Mouse (Mus musculus): ENCODE results near the gene Ly6g.
"Not testable (repeated sequence)": the region's sequence is repeated elsewhere in the genome, so short reads cannot be mapped to it uniquely, and the experiment has no call there.

Gene Ly6g

DNA sequence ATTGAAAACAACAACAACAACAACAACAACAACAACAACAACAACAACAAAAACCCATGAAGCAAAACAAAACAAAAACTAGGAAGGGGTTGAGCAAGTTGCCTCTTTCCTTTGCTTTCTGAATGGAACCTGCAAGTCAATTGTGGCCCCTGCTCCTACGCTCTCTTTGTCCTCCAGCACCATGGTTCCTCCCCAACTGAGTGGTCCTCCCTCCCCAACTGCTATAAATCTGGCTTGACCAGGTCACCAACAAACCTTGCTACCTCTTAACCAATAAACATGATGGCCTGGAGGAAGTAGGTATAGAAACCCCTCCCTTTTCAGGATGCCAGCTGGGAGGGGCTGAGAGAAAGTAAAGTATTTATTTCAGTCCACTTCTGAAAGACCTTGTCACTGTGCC lies at the start of gene Ly6g:
Gene Ly6g, plus strand, starts transcription at position 301 of the 400 bp plus-strand sequence.
- DNase-seq (ENCODE audit: low read depth, low spot score) = no peak

DNA sequence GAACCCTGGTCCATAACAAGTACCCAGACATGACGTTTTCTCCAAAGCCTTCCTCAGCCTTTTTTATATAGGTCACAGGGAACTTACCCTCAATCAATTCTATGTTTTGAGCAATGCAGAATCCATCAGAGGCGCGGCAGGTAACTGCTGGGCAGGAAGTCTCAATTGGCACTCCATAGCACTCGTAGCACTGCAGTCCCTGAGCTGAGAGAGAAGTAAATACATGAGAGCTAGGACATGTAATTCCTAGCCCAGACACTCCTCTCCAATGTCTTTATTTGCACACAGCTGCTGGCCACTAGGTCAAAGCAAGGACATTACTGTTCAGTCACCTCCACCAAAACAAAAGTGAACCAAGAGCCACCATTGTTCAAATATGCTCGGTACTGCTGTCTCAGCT lies 44.6 kb upstream of the Ly6g start:
- DNase-seq (ENCODE audit: low read depth, low spot score) = not testable (repeated sequence)

DNA sequence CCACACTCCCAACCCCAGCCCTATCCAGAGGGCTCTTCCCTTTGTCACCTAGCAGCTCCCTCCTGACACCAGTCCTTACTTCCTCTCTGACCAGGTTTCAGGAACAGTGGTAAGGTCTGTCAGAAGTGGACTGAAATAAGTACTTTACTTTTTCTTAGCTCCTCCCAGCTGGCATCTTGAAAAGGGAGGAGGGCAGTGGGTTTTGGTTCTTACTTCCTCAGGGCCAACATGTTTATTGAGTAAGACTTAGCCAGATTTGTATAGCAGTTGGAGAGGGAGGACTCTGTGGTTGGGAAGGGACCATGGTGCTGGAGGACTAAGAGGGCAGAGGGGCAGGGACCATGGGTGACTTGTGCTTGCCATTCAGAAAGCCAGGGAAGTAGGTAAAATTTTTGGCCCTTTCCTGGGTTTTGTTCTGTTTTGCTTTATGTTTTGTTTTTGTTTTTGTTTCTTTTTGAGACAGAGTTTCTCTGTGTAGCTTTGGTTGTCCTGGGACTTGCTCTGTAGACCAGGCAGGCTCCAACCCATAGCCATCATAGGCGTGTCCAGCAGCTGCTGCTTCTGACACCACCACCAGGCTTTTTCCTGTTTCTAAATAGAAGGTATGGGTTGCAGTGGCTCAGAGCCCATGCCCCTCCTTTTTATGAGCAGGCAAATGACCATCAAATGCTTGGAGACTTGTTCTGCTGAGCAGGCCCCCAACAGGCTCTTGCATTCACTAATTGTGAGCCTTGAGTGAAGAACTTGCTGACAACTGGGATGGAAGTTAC lies 43.0 kb upstream of the Ly6g start, which contains the start of gene Ly6c2:
Gene Ly6c2, minus strand, starts transcription at position 110 of the 770 bp plus-strand sequence.
- DNase-seq (ENCODE audit: low read depth, low spot score) = not testable (repeated sequence)

DNA sequence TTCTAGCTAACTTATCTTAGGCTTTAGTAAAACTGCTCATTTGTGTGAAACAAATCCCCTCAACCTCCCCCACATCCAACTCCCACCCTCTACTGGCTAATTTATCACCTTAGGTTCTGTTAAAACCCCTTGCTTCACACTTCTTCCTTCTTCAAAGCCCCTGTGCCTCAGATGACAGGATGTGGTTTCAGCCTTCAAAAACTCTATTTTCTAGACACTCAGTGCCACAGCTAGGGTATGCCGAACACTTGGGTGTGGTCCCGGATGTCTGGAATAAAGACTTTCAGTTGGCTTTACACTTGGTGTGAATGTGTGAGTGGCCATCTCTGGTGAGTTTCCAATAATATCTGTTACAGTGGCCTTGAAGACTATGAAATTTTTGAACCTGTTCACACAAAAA lies 38.5 kb upstream of the Ly6g start:
- DNase-seq (ENCODE audit: low read depth, low spot score) = no peak

DNA sequence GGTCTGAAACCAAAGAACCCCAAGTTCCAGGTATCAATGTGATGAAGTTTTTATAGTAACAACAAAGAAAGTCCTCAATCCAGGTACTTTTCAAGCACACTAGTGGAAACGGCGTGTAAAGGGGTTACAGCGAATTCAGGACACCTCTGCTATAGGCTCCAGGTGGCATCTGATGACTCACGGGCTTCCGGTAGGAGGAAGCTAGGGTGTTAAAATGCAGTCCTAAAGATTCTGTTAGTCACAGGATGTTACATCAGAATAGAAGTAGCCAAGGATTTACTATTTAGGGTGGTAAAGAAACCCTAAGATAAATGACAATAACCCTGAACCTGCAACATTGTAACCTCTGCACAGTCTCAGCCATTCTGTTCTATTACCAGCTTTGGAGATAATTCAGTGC lies 37.6 kb upstream of the Ly6g start:
- not testable (repeated sequence) for DNase-seq (ENCODE audit: low read depth, low spot score)

DNA sequence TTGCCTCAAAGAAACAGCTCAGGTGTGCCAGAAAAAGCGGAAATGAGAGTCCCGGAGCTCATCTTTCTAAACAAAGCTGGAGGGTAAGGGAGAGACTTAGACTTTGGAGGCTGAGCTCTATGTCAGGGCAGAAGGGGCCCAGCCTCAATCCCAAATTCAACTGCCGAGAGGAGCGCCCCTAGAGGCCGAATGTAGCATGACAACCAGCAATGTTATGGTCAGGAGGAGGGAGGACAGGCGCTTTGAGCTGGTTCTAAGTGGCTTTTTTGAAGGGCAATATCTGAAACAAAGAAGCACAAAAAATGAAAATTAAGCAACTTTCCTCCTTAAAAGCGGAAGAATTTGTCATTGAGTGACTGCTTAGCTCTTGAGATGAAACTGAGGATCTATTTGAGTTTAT lies 36.3 kb upstream of the Ly6g start:
- not testable (repeated sequence) for DNase-seq (ENCODE audit: low read depth, low spot score)

DNA sequence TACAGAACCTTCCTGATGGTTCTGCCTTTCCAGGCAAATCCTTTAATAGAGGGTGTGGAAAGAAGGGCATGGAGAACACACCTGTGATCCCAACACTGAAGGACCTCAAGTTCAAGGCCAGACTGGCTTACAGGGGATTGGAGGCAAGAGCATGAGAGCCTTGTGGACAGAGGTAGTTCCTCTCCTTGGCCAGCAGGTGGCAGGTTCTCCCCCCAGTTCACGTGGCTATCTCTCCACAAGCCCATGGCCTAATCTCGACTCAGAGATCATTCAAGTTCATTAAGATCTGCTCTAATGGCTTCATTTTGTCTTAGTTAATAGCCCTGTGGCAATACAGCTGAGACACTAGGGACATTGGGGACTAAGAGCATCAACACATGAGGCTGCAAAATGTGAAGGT lies 35.0 kb upstream of the Ly6g start:
- no peak for DNase-seq (ENCODE audit: low read depth, low spot score)

DNA sequence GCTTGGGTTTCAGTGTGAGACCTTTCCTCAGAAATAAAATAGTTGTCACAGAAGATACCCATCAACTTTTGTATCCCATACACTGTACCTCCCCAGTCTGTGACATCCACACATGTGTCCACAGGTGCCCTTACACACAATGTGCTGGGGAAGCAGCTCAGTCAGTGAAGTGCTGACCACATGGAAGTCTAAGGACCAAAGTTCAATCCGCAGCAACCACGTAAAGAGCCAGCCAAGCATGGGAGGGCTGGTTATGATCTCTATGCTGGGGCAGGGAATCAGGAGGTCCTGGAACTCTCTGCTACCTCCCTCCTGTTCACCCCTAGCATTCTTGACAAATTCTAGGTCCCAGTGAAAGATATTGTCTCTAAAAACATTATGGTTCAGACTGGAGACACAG lies 22.7 kb upstream of the Ly6g start:
- DNase-seq (ENCODE audit: low read depth, low spot score) = not testable (repeated sequence)

DNA sequence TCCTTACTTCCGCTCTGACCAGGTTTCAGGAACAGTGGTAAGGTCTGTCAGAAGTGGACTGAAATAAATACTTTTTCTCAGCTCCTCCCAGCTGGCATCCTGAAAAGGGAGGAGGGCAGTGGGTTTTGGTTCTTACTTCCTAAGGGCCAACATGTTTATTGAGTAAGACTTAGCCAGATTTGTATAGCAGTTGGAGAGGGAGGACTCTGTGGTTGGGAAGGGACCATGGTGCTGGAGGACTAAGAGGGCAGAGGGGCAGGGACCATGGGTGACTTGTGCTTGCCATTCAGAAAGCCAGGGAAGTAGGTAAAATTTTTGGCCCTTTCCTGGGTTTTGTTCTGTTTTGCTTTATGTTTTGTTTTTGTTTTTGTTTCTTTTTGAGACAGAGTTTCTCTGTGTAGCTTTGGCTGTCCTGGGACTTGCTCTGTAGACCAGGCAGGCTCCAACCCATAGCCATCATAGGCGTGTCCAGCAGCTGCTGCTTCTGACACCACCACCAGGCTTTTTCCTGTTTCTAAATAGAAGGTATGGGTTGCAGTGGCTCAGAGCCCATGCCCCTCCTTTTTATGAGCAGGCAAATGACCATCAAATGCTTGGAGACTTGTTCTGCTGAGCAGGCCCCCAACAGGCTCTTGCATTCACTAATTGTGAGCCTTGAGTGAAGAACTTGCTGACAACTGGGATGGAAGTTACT lies 19.8 kb upstream of the Ly6g start:
- not testable (repeated sequence) for DNase-seq (ENCODE audit: low read depth, low spot score)

DNA sequence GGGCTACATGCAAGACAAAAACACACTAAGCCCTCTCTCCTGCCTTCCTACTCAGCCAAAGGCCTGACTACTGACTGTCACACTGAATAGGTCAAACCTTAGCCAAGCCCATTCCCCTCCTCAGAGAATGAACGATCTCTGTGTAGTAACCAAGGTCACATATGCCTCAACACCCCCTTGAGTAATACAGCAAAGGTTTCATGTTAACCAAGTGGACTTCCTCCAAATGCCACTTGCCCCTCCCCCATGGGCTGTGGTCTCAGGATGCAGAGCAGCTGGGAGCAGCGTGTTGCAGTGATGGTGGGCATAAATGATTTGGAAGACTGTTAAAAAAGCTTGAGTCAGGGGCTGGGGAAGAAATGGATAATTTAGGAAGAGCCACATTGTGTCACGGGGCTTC lies 17.3 kb upstream of the Ly6g start:
- DNase-seq (ENCODE audit: low read depth, low spot score) = not testable (repeated sequence)

DNA sequence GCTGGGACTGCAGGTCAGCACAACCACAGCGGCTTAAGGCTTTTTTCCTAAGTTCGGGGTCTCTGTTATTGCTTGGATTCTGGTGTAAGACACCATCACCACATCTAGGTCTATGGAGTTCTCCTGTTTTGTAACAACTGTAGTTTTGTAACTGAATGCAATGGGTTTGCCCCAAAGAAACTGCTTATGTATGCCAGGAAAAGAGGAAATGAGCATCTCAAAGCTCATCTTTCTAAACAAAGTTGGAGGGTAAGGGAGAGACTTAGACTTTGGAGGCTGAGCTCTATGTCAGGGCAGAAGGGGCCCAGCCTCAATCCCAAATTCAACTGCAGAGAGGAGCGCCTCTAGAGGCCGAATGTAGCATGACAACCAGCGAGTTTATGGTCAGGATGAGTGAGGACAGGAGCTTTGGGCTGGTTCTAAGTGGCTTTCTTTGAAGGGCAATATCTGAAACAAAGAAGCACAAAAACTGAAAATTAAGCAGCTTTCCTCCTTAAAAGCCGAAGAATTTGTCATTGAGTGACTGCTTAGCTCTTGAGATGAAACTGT lies 13.2 kb upstream of the Ly6g start:
- DNase-seq (ENCODE audit: low read depth, low spot score) = not testable (repeated sequence)

DNA sequence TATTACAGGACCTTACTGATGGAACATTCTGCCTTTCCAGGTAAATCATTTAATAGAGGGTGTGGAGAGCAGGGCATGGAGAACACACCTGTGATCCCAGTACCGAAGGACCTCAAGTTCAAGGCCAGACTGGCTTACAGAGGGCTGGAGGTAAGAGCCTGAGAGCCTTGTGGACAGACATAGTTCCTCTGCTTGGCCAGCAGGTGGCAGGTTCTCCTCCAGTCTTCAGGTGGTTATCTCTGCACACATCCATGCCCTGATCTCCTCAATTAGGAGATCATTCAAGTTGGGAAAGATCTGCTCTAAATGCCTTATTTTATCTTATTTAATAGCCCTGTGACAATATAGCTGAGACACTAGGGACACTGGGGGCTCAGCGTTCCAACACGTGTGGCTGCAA lies 11.3 kb upstream of the Ly6g start:
- no peak for DNase-seq (ENCODE audit: low read depth, low spot score)

DNA sequence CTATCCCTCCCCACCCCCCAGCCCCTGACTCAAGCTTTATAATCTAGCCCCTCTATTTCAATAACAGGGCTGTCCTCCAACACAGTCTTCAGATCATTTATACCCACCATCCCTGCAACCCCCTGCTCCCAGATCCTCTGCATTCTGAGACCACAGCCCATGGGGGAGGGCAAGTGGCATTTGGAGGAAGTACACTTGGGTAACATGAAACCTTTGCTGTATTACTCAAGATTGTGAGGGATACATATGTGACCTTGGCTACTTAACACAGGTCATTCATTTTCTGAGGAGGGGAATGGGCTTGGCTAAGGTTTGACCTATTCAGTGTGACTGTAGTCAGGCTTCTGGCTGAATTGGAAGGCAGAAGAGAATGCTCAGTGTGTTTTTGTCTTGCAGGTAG lies 2.0 kb upstream of the Ly6g start:
- no peak for DNase-seq (ENCODE audit: low read depth, low spot score)

DNA sequence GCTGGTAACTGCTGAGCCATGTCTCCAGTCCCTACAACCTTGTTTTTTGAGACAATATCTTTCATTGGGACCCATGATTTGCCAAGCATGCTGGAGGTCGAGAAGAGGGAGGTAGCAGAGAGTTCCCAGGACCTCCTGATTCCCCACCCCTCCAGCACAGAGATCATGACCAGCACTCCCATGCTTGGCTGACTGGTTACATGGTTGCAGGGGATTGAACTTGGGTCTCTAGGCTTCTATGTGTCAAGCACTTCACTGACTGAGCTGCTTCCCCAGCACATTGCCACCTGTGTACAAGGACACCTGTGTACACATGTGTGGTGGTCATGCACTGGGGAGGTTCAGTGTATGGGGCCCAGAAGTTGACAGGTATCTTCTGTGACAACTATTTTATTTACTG lies 2.6 kb downstream of the Ly6g start:
- no peak for DNase-seq (ENCODE audit: low read depth, low spot score)

DNA sequence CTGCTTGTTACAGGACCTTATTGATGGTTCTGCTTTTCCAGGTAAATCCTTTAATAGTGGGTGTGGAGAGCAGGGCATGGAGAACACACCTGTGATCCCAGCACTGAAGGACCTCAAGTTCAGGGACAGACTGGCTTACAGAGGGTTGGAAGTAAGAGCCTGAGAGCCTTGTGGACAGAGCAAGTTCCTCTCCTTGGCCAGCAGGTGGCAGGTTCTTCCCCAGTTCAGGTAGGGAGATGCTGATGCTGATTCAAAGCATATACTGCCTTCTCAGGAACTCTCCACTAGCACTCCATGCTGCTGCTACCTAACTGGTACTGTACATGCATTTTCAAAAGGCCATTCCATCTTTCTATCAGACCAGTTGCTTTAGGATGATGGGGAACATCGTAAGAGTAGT lies 20.5 kb downstream of the Ly6g start:
- no peak for DNase-seq (ENCODE audit: low read depth, low spot score)

DNA sequence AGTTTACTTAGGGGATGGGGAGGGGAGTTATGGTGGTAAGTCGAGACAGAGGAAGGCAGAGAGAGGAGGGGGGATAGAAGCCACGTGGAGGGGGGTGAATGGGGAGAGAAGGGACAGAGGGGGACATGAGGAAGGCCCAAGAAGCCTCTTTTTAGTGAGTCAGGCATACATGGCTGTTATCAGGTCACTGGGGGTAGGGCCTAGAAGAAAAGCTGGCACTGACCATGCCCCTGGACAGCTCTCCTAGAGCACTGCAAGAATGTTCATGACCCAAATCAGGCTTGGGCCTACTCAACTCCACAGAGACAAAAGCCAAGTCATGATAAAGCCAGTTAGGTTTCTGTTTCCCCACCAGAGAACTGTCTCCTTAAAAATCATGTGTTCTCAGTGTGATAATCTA lies 31.3 kb downstream of the Ly6g start:
- no peak for DNase-seq (ENCODE audit: low read depth, low spot score)

DNA sequence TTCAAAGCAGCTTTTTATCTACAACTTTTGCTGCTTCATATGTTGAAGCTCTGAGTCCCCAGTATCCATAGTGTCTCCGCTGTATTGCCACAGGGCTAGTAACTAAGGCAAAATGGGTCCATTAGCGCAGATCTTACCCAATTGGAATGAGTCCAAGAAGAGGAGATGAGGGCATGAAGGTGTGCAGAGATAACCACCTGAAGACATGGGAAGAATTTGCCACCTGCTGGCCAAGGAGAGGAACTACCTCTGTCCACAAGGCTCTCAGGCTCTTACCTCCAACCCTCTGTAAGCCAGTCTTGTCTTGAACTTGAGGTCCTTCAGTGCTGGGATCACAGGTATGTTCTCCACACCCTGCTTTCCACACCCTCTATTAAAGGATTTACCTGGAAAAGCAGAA lies 34.1 kb downstream of the Ly6g start:
- no peak for DNase-seq (ENCODE audit: low read depth, low spot score)

DNA sequence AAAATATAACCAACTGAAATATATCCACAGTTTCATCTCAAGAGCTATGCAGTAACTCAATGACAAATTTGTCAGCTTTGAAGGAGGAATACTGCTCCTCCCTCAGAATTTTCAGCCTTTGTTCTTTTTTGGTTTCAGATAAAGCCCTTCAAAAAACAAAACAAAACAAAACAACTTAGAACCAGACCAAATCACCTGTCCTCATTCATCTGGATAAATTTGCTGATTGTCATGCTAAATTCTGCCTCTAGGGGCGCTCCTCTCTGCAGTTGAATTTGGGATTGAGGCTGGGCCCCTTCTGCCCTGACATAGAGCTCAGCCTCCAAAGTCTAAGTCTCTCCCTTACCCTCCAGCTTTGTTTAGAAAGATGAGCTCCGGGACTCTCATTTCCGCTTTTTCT lies 35.5 kb downstream of the Ly6g start:
- DNase-seq (ENCODE audit: low read depth, low spot score) = not testable (repeated sequence)

Data from brain, embryonic 18.5 days (tissue).